Mouse (Mus musculus) cerebellum, adult 11 months (tissue): ENCODE measurements around the gene Fam160a1.

Source experiments
- DNase-seq: peaks from one replicate; pipeline ENCODE4 v3.0.0; 2022

Fam160a1 gene

DNA sequence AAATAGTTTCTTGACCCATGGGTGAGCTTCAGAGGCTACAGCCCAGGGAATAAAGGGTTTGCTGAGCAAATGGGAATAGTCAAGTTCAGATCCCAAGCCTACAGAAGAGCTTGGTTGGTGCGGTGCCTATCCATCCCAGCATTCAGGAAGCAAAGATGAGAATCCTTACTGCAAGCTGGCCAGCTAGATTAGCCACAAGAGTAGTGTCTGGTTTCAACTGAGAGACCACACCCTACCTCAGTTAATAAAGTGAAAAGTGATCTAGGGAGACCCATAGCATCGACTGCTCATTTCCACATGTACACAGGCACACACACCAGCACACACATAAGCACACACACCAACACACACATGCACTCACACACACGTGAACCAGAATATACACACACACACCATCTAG is 75.3 kb downstream of the Fam160a1 start:
- no peak for DNase-seq

DNA sequence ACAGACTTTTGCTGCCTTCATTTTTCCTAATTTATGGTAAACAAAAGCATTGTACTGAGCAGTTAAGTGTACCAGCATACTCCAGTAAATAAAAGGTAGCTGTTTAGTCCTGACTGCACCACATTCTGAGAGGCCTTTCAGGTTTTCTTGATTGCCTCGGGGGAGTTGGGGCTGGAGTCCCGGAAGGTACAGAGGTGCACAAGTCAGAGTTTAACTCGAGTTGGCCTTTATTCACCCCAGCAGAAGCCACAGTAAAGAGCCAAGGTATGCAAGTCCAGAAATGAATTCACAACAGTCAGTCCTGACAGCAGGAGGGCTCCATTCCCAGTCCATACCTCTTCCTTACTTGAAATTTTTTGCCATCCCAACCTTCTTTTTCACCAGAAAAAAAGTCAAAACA is 78.5 kb downstream of the Fam160a1 start:
- no peak for DNase-seq

GRCm38 (mm10) chr3:85733939-85734729 is 83.0 kb downstream of the Fam160a1 start:
- no peak for DNase-seq

DNA sequence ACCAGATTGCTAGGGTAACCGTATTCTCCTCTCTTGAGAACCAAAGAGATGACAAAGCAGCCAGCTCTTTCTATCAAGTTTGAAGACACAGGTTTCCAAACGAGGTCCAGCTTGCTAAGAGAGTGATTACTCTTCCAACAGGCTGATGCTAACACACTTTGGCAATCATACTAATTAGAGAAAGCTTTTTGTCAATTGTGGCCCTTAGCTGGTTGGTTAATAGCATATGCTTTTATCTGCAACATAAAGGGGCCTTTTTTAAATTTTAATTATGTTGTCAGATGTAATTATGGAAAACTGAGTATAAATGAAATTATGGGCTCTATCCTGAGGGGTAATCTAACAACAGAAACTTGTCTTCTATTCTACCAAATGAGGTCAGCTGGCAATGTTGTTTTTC is 89.9 kb downstream of the Fam160a1 start:
- DNase-seq: no peak

DNA sequence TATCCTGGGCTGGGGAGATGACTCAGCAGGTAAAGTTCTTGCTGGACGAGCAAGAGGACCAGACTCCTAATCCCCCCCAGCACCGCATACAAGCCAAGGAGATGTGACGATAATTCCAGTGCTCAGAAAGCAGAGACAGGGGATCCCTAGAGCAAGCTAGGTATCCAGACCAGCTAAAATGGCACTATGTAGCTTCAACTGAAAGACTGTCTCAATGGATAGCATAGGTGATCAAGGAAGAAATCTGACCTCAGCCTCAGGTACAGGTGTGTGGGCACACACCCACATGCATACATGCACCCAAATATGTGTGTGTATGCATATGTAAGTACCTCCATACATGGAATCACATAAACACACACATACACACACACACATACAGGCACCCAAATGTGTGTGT is 91.1 kb downstream of the Fam160a1 start:
- DNase-seq: no peak

- no peak for DNase-seq
These were observed 92.0 kb downstream of the Fam160a1 start for GRCm38 (mm10) chr3:85725110-85725509.

- no peak for DNase-seq
These were observed 94.5 kb downstream of the Fam160a1 start for GRCm38 (mm10) chr3:85722581-85722980.

DNA sequence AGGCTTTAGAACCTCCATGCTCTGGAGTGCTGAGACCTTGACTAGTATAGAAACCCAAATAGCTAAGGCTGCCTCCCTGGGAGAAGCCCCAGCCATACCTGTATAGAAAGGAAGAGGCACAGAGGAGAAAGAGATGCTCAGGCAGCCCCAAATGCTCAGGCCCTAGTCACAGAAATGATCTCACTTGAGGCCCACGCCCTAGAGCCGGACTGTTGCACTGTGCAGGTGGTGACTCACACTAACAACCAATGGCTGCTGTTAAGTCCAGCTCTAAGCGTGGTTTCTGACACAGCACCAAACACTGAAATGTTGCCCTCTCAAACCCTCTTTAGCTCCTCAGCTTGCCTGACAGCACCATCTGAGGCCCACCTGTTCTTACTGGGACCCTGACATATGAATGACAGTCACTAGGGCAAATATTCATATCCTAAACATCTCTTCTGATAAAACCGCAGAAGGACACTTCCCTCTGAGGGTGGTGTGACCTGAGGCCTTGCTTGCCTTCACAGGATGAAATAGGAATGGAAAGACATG is 101.3 kb downstream of the Fam160a1 start:
- no peak for DNase-seq

DNA sequence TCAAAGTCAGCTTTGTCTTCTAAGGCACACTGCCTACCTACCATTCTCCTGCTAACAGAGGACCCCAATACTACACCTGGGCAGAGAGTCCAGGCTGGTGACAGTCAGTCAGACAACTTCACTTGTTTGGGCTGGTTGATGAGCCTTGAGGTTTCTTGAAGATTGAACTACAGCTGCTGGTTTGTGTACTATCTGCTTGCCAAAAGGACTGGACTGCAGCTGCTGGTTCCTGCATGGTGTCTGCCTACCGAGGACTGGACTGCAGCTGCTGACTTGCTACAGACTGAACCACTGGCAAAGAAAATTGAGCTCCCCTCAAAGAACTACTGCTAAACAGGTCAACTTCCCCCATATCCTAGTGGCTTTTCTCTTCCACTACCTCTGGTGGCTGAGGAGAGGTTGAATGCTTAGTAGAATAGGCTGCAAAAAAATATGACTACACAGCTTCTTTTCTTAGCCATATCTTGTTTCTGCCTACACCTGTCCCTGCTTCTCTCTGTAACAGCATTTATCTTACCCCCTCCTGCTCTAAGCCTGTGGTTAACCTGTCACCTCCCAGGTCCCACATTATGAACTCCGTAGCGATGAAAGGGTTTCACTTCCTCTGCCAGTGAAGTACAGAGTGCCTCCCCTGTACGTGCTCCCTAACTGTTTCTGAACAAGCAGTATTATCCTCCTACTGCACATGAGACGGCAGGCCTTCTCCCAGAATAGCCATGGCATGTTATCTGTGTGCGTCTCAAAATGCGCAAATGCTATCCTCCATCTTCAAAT is 103.0 kb downstream of the Fam160a1 start:
- DNase-seq: no peak

- no peak for DNase-seq
These were observed 106.4 kb downstream of the Fam160a1 start for GRCm38 (mm10) chr3:85710695-85711094.

- DNase-seq: peak; percentile 20
These were observed 109.7 kb downstream of the Fam160a1 start for GRCm38 (mm10) chr3:85707421-85707820.

DNA sequence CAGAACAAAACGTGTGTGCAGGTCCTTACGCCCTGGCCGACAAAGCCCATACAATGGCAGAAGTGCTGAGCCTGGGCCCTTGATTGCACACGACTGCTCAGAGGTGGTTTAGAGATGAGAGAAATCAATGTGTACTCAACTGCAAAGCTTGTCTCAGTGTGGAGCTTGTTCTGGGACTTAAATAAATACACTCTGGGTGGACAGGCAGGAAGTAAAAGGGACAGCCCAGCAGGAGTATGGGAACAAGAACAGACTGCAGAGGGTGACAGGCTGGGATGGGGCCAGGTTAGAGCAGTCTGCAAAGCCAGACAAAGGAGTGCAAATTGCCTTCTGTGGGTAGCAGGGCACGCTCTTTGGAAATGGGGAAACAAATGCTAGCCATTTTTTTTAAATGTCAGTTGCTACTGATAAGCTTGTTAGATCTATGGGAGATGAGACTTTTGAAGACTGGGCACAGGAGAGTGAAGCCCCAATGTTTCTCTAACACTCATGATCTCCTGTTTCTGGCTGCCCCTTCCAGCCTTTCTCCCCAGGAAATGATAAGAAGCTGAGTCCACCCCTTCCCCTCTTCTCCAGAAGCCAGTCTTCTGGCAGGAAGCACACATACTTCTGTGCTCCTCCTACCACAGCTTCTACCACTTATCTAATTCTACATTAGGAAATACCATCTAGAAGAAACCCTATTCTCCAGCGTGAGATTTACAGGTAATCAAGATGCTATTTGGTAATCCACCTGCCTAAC is 113.8 kb downstream of the Fam160a1 start:
- peak; percentile 37 for DNase-seq

DNA sequence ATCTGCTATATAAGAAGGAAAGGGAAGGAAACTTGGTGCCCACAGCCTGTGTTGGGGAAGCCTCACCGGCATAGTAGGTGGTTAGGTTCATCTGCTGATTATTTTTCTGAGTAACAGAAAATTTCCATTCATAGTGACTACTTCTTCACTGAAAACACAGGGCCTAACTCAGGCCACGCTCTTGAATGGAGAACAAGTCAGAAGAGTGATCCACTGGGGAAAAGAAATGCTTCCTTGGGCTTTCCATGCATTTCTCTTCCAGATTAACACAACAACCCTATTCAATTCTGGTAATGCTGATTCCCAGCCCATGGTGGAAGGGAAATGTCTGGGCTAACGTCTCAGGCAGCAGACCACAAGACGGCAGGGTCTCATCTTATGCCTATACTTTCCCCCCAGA is 118.6 kb downstream of the Fam160a1 start:
- DNase-seq: no peak

DNA sequence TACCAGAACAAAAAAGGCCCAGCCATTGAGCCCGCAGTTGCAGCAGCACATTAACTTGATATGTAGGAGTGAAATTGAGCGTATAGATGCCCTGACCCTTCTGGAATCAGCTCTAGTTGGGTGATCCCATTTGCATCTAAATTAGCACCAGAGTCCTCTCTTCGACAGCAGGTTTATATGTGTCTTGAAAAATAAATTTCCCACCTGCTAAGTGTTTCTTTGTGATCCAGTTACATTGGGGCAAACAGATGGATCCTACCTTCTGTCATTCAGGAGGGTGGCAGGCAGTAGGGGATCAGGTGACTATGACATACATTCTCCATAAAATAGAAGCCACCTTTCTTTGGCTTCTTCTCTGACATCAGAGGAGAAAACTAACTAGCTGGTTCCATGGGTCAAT is 122.0 kb downstream of the Fam160a1 start:
- DNase-seq: peak; percentile 12

DNA sequence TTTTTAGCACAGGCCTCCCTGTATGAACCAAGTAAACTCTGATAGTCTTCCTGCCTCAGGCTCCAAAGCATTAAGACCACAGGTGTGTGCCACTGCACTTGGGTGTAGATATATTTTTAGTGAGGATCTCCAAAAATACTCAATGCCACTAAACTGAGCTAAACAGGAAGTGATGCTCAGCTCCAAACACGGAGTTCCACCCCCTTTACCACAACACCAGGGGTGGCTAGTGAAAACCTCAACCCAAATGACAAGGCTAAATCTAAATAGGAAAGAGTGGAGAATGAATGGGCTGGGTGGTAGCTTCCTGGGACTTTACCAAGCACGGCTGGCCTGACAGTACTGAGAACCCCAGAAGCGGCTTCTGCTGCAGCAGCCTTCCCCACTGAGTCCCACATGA is 124.1 kb downstream of the Fam160a1 start:
- DNase-seq: no peak

DNA sequence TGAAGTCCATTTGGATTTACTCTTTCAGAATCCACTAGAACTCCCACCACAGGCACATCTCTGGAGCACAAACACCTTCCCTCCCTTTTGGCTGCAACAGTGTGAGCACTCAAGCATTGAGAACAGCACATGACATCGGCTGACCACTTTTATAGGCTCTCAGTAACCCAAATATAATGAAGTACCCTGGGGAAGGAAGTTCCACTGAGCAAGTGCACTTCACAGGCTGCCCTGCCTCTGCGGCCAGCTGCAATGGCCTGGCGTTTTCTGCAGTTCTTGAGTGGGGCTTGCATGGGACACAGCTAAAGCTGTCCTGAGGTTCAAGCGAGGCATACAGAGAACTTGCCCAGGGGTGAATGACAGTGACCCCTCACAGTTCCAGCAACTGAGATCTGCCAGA is 126.0 kb downstream of the Fam160a1 start:
- DNase-seq: no peak

- DNase-seq: no peak
These were observed 128.8 kb downstream of the Fam160a1 start for GRCm38 (mm10) chr3:85688341-85688740.

GRCm38 (mm10) chr3:85685271-85685670 is 131.8 kb downstream of the Fam160a1 start:
- no peak for DNase-seq

DNA sequence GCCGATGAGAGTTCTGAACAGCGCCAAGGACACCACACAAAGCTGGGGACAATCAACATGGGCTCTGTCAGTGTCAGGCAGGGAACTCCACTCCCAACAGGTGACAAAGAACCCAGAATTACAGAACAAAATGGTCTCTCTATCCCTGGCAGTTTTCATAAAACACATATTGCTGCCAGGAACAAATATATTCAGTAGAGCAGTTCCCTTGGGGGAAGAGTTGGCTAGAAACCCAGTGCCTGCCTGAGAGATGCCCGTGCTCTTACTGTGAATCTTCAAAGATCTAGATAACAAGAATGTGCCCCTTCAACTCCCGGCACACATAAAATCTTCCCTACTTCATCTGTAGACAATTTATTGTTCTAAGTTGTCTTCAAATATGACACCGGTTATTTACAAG is 133.5 kb downstream of the Fam160a1 start:
- no peak for DNase-seq

DNA sequence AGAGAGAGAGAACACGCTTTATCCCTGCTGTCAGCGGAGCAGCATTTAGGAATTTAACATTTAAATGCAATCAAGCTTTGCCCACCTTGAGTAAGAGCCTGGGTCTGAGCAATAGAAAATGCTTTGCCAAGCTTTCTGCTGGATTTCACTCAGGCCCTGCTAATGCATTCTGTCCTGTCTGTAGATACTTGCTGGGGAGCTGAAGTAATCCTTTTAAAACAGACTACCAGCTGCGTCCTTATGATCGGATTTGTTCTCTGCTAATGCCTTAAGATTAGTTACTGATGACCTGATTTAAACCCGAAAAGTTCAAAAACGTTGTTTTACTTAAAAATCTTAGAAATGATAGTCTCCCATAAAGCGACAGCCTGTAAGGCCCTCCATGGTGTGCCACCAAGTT is 136.0 kb downstream of the Fam160a1 start:
- no peak for DNase-seq

GRCm38 (mm10) chr3:85679960-85680359 is 137.1 kb downstream of the Fam160a1 start:
- DNase-seq: no peak

DNA sequence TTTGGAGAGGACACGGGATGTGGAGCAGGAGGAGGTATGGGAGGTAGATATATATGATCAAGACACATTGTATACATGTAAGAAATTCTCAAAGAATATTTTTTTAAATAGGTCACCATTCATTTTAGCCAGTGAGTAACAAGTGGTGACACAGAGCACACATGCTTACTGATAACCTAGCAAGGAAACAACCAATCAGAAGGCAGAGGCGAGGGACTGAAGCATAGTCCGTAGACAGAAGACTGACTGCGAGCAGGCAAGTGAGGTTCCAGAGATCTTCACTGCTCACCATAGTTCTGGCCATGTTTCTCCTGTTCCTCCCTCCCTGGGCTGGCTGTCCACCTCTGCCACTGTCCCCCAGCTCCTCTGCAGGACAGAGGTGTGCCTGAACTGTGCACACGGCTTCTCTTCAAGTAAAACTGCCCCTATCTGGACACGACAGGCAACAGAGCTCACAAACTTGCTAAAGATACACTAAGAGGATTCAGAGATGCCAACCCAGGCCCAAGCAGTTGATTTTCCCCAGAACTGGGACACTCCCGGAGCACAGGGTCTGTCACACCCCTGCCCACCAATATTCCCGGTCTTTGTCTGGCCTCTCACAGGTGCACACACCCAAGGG is 137.7 kb downstream of the Fam160a1 start:
- DNase-seq: no peak

- DNase-seq: no peak
These were observed 139.1 kb downstream of the Fam160a1 start for GRCm38 (mm10) chr3:85677952-85678351.
